Mouse (Mus musculus) neural tube, embryonic 14.5 days (tissue): ENCODE results near the gene Atp2c2. TPM values are rescaled to one million over a fixed set of nuclear protein-coding genes. Genes with fewer than 3 reads are reported as not detected.

Experiments used
- ATAC-seq: fragments of 200-750 bp; cut with Nextera tagmentation; 2 replicates; pipeline ENCODE4 v1.8.0; 2017; ENCODE audit warnings: low read depth, mild to moderate bottlenecking, moderate TSS enrichment, moderate library complexity
- H3K27ac ChIP-seq: fragments of 300-500 bp; sonication (generic); 2 replicates; pipeline ENCODE4 v1.5.1; 2014; ENCODE audit warnings: low read depth, mild to moderate bottlenecking, control low read depth, low read length, moderate library complexity, mixed read lengths
- H3K27me3 ChIP-seq: fragments of 300-500 bp; sonication (generic); 2 replicates; pipeline ENCODE4 v1.6.1; 2014; ENCODE audit warnings: low read length; ENCODE audit not compliant: control insufficient read depth, insufficient read depth
- H3K36me3 ChIP-seq: fragments of 300-500 bp; sonication (generic); 2 replicates; pipeline ENCODE4 v1.6.1; 2014; ENCODE audit warnings: low read length, mixed read lengths; ENCODE audit not compliant: control insufficient read depth, insufficient read depth
- H3K4me1 ChIP-seq: fragments of 300-500 bp; sonication (generic); 2 replicates; pipeline ENCODE4 v1.6.1; 2014; ENCODE audit warnings: low read length; ENCODE audit not compliant: control insufficient read depth, insufficient read depth
- H3K4me2 ChIP-seq: fragments of 300-500 bp; sonication (generic); 2 replicates; pipeline ENCODE4 v1.6.1; 2014; ENCODE audit warnings: mild to moderate bottlenecking, low read depth, low read length, control low read depth
- H3K4me3 ChIP-seq: fragments of 300-500 bp; sonication (generic); 2 replicates; pipeline ENCODE4 v1.5.1; 2014; ENCODE audit warnings: low read depth, low read length, control low read depth, mixed read lengths
- H3K9ac ChIP-seq: fragments of 300-500 bp; sonication (generic); replicated peaks from 2 replicates; pipeline ENCODE4 v1.6.1; 2014; ENCODE audit warnings: low read depth, mild to moderate bottlenecking, control low read depth, low read length, mixed read lengths
- H3K9me3 ChIP-seq: fragments of 300-500 bp; sonication (generic); 2 replicates; pipeline ENCODE4 v1.6.1; 2016; ENCODE audit warnings: low read length; ENCODE audit not compliant: control insufficient read depth
- WGBS: fragments of 180-500 bp; shearing (Covaris S2); extraction: QIAGEN DNeasy Blood & Tissue Kit; methylation state at CpG from one replicate; pipeline ENCODE4 v1.1.7; 2014; 5-methylcytosine and 5-hydroxymethylcytosine counted together
- polyA plus RNA-seq: library from polyadenylated mRNA; unstranded; fragments of >200 nt; fragmentation: Nextera tagmentation; extraction: Ambion mirVana; gene quantifications from 2 replicates; pipeline ENCODE4 v1.2.1, GENCODE M21; 2014

The Atp2c2 gene
- polyA plus RNA-seq, 1 experiment from 2014 or later, result 0.08 TPM

GRCm38 (mm10) chr8:119806422-119807263 is 106.8 kb downstream of the Atp2c2 start:
- no peak overlapping the region for H3K4me3 ChIP-seq
- H3K36me3 ChIP-seq, result no peaks in the 10 kb centered on the region
- no peak overlapping the region for H3K9ac ChIP-seq
- peaks cover 21% of the 10 kb centered on the region; the same call in 1 of the 2 replicates for H3K4me1 ChIP-seq
- 51% methylated on average over 14 of the region's 14 CpGs for WGBS
- peak; percentile 32; the same call in 1 of the 2 replicates for ATAC-seq
- 0 out of 2 replicates have a peak overlapping the region, but pooled peaks have one; percentile 34 for H3K27ac ChIP-seq
- H3K9me3 ChIP-seq, result no peaks in the 10 kb centered on the region
- no peak overlapping the region for H3K4me2 ChIP-seq
- H3K27me3 ChIP-seq, result no peaks in the 10 kb centered on the region

Other genes with a start within 250 kb of the Atp2c2 start
- gene Slc38a8, start 198.3 kb upstream of the Atp2c2 start, polyA plus RNA-seq, result not detected in 2 replicates
- 42.5 and 64.8 TPM in 2 replicates for gene Mbtps1, start 141.3 kb upstream of the Atp2c2 start, polyA plus RNA-seq
- gene Hsdl1, start 124.8 kb upstream of the Atp2c2 start, polyA plus RNA-seq, result 158 and 176 TPM in 2 replicates
- 0.15 and 0.48 TPM in 2 replicates for gene Dnaaf1, start 124.8 kb upstream of the Atp2c2 start, polyA plus RNA-seq
- gene Taf1c, start 94.8 kb upstream of the Atp2c2 start, polyA plus RNA-seq, result 12.7 and 14.7 TPM in 2 replicates
- gene Adad2, start 87.3 kb upstream of the Atp2c2 start, polyA plus RNA-seq, result not detected in 2 replicates
- gene Kcng4, start 64.3 kb upstream of the Atp2c2 start, polyA plus RNA-seq, result 0.06 and 0.08 TPM in 2 replicates
- gene Wfdc1, start 33.6 kb upstream of the Atp2c2 start, polyA plus RNA-seq, result 3.2 and 3.7 TPM in 2 replicates
- gene Tldc1, start 78.4 kb downstream of the Atp2c2 start, polyA plus RNA-seq, result 8.1 and 8.9 TPM in 2 replicates
- 228 and 232 TPM in 2 replicates for gene Cotl1, start 140.5 kb downstream of the Atp2c2 start, polyA plus RNA-seq
- 15.3 and 15.5 TPM in 2 replicates for gene Klhl36, start 162.3 kb downstream of the Atp2c2 start, polyA plus RNA-seq
- 100 and 111 TPM in 2 replicates for gene Usp10, start 210.4 kb downstream of the Atp2c2 start, polyA plus RNA-seq
- 10.3 and 18.1 TPM in 2 replicates for gene Gm20388, start 210.8 kb downstream of the Atp2c2 start, polyA plus RNA-seq